Mouse (Mus musculus) testis, adult 2 months (tissue): ENCODE data around the gene Sema6d.

Source experiments
- CTCF ChIP-seq: fragments of 200-500 bp; IDR thresholded peaks from 2 replicates; pipeline ENCODE4 v1.5.1; 2012; ENCODE audit warnings: low read depth, mild to moderate bottlenecking, inconsistent platforms, low read length, moderate library complexity; ENCODE audit not compliant: control insufficient read depth, insufficient read depth, insufficient replicate concordance
- POLR2A ChIP-seq: fragments of 200-500 bp; IDR thresholded peaks from 2 replicates; pipeline ENCODE4 v1.6.1; 2012; ENCODE audit warnings: low read depth, mild to moderate bottlenecking, inconsistent platforms, low read length, moderate library complexity; ENCODE audit not compliant: control insufficient read depth

DNA sequence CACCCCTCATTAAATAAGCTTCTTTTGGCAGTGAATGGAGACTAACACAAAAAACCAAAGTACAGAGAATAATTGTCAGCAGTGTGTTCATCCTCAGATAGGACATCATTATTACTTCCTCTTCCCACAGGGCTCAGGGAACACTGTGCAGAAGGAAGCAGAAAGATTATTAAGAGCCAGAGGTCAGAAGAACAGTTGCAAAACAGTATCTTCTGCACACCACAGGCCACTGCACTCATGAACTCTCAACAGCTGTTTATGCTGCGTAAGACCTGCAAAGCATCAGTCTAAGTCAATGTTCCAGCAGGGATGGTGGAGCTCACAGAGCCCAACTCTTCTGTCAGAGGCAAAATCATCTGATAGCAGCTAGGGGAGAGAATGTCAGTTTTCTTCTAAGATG lies 600.6 kb downstream of the Sema6d start:
- no peak for TF ChIP-seq CTCF
- TF ChIP-seq POLR2A: no peak
